Mouse (Mus musculus) ovary, postnatal 36 days (tissue): ENCODE results near the gene Sf3b1.

Experiments used
- DNase-seq: peaks from one replicate; pipeline ENCODE4 v3.0.0; 2022; ENCODE audit warnings: low spot score, mixed read lengths

Sf3b1 gene

DNA sequence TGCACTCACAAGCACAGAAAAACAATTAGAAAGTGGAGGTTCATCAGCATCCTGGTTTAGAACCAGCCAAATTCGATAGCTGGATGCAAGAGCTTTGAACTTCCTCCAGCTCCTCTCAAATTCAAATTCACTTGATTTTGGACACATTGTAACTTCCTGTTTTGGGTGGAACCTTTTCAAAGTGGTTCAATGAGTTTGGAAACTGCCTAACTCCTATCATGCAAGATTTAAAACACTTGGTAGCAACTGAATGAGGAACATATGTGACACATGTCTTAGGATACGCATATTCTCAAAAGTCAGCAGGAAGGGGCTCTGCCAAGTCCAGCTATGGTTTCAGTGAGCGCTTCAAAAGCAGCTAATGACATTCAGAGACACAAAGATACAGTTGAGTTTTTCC, 82.6 kb downstream of the Sf3b1 start:
- no peak for DNase-seq

- DNase-seq: no peak
Measured at GRCm38 (mm10) chr1:54935466-54935865, 91.8 kb downstream of the Sf3b1 start.
